Mouse (Mus musculus): Measurements from ENCODE around the gene Doxl2.

The Doxl2 gene

GRCm38 (mm10) chr6:49009161-49009555, 34.4 kb downstream of the Doxl2 start:
- no peak for DNase-seq (ENCODE audit: extremely low read depth, low read depth)

GRCm38 (mm10) chr6:49009665-49010064, 34.9 kb downstream of the Doxl2 start:
- no peak for DNase-seq (ENCODE audit: extremely low read depth, low read depth)

- no peak for DNase-seq (ENCODE audit: extremely low read depth, low read depth)
Measured at GRCm38 (mm10) chr6:49011191-49011590, 36.4 kb downstream of the Doxl2 start.

- no peak for DNase-seq (ENCODE audit: extremely low read depth, low read depth)
Measured at GRCm38 (mm10) chr6:49013023-49013422, 38.3 kb downstream of the Doxl2 start.

- DNase-seq (ENCODE audit: extremely low read depth, low read depth): no peak
Measured at GRCm38 (mm10) chr6:49013458-49013857, 38.7 kb downstream of the Doxl2 start.

- DNase-seq (ENCODE audit: extremely low read depth, low read depth): no peak
Measured at GRCm38 (mm10) chr6:49017150-49017549, 42.4 kb downstream of the Doxl2 start.

GRCm38 (mm10) chr6:49019341-49019740, 44.6 kb downstream of the Doxl2 start:
- DNase-seq (ENCODE audit: extremely low read depth, low read depth): no peak

GRCm38 (mm10) chr6:49021141-49022012, 46.6 kb downstream of the Doxl2 start:
- no peak for DNase-seq (ENCODE audit: extremely low read depth, low read depth)

- no peak for DNase-seq (ENCODE audit: extremely low read depth, low read depth)
Measured at GRCm38 (mm10) chr6:49022384-49022783, 47.6 kb downstream of the Doxl2 start.

GRCm38 (mm10) chr6:49023315-49023714, 48.6 kb downstream of the Doxl2 start:
- no peak for DNase-seq (ENCODE audit: extremely low read depth, low read depth)

GRCm38 (mm10) chr6:49025290-49025689, 50.5 kb downstream of the Doxl2 start:
- no peak for DNase-seq (ENCODE audit: extremely low read depth, low read depth)

- no peak for DNase-seq (ENCODE audit: extremely low read depth, low read depth)
Measured at GRCm38 (mm10) chr6:49026496-49026895, 51.7 kb downstream of the Doxl2 start.

- no peak for DNase-seq (ENCODE audit: extremely low read depth, low read depth)
Measured at GRCm38 (mm10) chr6:49028019-49028418, 53.3 kb downstream of the Doxl2 start.

All from MEL-GATA-1-ER (cell line).